Mouse (Mus musculus) limb, embryonic 12.5 days (tissue): ENCODE measurements around the gene 2010111I01Rik. TPM values are rescaled to one million over a fixed set of nuclear protein-coding genes. Genes with fewer than 3 reads are reported as not detected.

Source experiments
- ATAC-seq: fragments of 200-750 bp; cut with Nextera tagmentation; 2 replicates; pipeline ENCODE4 v1.8.0; 2017; ENCODE audit warnings: low read depth, moderate TSS enrichment; ENCODE audit not compliant: insufficient number of reproducible peaks, insufficient read depth, low FRiP score, low TSS enrichment
- H3K27ac ChIP-seq: fragments of 300-500 bp; sonication (generic); 2 replicates; pipeline ENCODE4 v1.5.1; 2016; ENCODE audit warnings: mild to moderate bottlenecking, moderate library complexity
- H3K27me3 ChIP-seq: fragments of 300-500 bp; sonication (generic); 2 replicates; pipeline ENCODE4 v1.6.1; 2016; ENCODE audit warnings: mild to moderate bottlenecking, moderate library complexity
- H3K36me3 ChIP-seq: fragments of 300-500 bp; sonication (generic); 2 replicates; pipeline ENCODE4 v1.6.1; 2016; ENCODE audit warnings: mild to moderate bottlenecking, moderate library complexity
- H3K4me1 ChIP-seq: fragments of 300-500 bp; sonication (generic); replicated peaks from 2 replicates; pipeline ENCODE4 v1.6.1; 2016
- H3K4me2 ChIP-seq: fragments of 300-500 bp; sonication (generic); 2 replicates; pipeline ENCODE4 v1.6.1; 2016; ENCODE audit warnings: mild to moderate bottlenecking, moderate library complexity
- H3K4me3 ChIP-seq: fragments of 300-500 bp; sonication (generic); replicated peaks from 2 replicates; pipeline ENCODE4 v1.5.1; 2016; ENCODE audit warnings: mild to moderate bottlenecking
- H3K9ac ChIP-seq: fragments of 300-500 bp; sonication (generic); replicated peaks from 2 replicates; pipeline ENCODE4 v1.6.1; 2016; ENCODE audit warnings: mild to moderate bottlenecking, moderate library complexity
- H3K9me3 ChIP-seq: fragments of 300-500 bp; sonication (generic); 2 replicates; pipeline ENCODE4 v1.6.1; 2016; ENCODE audit warnings: mild to moderate bottlenecking, moderate library complexity
- WGBS: fragments of 180-500 bp; shearing (Covaris S2); methylation state at CpG from one replicate; pipeline ENCODE4 v1.1.7; 2016; 5-methylcytosine and 5-hydroxymethylcytosine counted together
- polyA plus RNA-seq: library from polyadenylated mRNA; unstranded; fragments of >200 nt; fragmentation: Nextera tagmentation; extraction: Ambion mirVana; gene quantifications from 2 replicates; pipeline ENCODE4 v1.2.1, GENCODE M21; 2016

Gene 2010111I01Rik
- polyA plus RNA-seq, 1 experiment from 2014 or later, result 207 TPM

- Histone ChIP-seq H3K4me1 (0 out of 2 replicates have a peak, but pooled peaks cover 7% of the 10 kb centered on the region), H3K4me2 (no peak overlapping the region), H3K9me3 (no peaks in the 10 kb centered on the region), H3K27ac (no peak overlapping the region), H3K27me3 (no peaks in the 10 kb centered on the region), H3K36me3 (no peaks in the 10 kb centered on the region), H3K9ac (no peak overlapping the region), H3K4me3 (no peak overlapping the region)
- no peak for ATAC-seq
- WGBS, result 76% methylated on average over 12 of the region's 12 CpGs
Observed at GRCm38 (mm10) chr13:63101761-63102160, 137.1 kb downstream of the 2010111I01Rik start.

DNA sequence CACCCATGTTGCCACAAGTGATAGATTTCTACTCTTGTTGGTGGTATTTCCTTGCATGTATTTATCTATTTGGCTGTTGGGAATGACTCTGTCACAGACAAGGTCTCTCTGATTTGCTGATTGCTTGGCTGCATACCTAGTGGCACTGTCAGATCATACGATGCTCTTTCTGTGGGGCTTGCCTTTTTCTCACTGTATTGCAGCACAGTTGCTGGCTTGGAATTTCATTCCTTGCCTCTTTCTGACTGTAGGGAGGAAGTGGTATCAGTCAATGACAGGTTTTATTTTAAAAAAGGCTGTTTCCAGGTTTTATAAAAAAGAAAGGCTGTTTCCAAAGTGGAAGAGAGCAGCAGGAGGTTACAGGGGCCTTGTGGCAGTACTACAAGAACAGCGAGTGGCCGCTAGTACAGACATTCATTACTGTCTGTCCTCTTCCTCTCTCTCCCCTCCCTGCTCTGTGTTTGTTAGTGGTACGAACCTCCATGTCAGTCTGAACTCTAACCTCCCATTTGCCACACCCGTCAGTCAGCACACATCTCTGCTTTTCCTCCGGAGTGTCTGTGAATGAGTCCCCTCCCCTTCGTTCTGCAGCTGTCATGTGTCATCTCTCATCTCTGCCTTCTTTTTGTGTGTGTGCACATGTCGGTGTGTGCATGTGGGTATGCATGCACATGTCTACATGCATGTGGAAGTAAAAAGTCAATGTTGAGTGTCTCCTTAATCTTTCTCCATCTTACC is 138.3 kb downstream of the 2010111I01Rik start:
- Histone ChIP-seq H3K27me3 (no peaks in the 10 kb centered on the region), H3K4me3 (no peak overlapping the region), H3K9me3 (no peaks in the 10 kb centered on the region), H3K27ac (no peak overlapping the region), H3K36me3 (no peaks in the 10 kb centered on the region), H3K9ac (no peak overlapping the region), H3K4me1 (0 out of 2 replicates have a peak, but pooled peaks cover 3% of the 10 kb centered on the region), H3K4me2 (no peak overlapping the region)
- no peak for ATAC-seq
- WGBS, result 60% methylated on average over 8 of the region's 8 CpGs

GRCm38 (mm10) chr13:63106574-63106973 is 141.9 kb downstream of the 2010111I01Rik start:
- WGBS, result 33% methylated on average over 2 of the region's 2 CpGs

GRCm38 (mm10) chr13:63108601-63109000 is 143.9 kb downstream of the 2010111I01Rik start:
- no peak overlapping the region for H3K4me2 ChIP-seq
- WGBS, result 66% methylated on average over 2 of the region's 2 CpGs
- H3K9me3 ChIP-seq, result no peaks in the 10 kb centered on the region
- no peaks in the 10 kb centered on the region for H3K36me3 ChIP-seq
- no peak overlapping the region for H3K4me3 ChIP-seq
- peaks cover 40% of the 10 kb centered on the region for H3K4me1 ChIP-seq
- no peak for ATAC-seq
- H3K27ac ChIP-seq, result peak overlapping the region; percentile 29; the same call in 1 of the 2 replicates
- H3K9ac ChIP-seq, result no peak overlapping the region
- no peaks in the 10 kb centered on the region for H3K27me3 ChIP-seq

More at GRCm38 (mm10) chr13:63106574-63106973, 141.9 kb downstream of the 2010111I01Rik start:
- no peaks in the 10 kb centered on the region for H3K36me3 ChIP-seq
- no peaks in the 10 kb centered on the region for H3K9me3 ChIP-seq
- H3K9ac ChIP-seq, result no peak overlapping the region
- H3K4me3 ChIP-seq, result no peak overlapping the region
- ATAC-seq, result no peak
- H3K4me1 ChIP-seq, result peaks cover 23% of the 10 kb centered on the region
- no peak overlapping the region for H3K4me2 ChIP-seq
- no peak overlapping the region for H3K27ac ChIP-seq
- H3K27me3 ChIP-seq, result no peaks in the 10 kb centered on the region

DNA sequence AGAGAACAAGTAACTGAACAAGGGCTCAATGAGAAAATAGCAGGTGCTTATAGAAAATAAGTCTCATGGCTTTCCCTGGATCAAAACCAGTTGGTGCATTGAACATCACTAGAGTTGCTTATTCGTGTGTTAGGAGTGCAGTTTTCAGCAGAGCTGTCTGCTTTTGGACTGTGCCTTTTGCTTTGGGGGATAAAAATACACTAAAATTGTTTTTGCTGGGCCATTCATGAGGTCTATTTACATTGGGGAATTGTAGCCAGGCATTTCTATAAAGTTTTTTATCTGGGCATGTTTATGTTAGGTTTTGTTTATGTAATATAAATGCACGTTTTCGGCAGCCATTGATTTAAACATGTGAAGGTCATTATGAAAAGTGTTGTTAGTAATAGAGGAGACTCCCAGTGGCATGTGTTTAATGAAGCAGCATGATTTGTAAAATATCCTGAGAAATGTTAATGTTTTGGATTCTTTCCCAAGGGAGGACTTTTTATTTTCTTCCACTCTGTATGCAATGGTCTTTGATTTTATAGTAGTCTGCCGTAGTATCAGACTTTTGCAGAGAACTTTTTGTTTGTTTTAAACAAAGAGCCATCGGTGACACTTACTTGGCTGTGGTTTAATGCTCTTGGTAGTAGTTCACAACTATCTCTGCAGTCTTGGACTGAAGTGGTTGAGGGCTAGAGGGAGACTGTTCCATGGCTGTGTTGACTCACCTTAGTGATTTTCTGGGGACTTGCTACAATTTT is 146.8 kb downstream of the 2010111I01Rik start:
- Histone ChIP-seq H3K27ac (peak overlapping the region; percentile 86), H3K4me3 (no peak overlapping the region), H3K9me3 (no peaks in the 10 kb centered on the region), H3K4me2 (no peak overlapping the region), H3K4me1 (peaks cover 48% of the 10 kb centered on the region), H3K36me3 (no peaks in the 10 kb centered on the region), H3K9ac (no peak overlapping the region), H3K27me3 (no peaks in the 10 kb centered on the region)
- ATAC-seq, result no peak
- 57% methylated on average over 5 of the region's 5 CpGs for WGBS

- Histone ChIP-seq H3K27me3 (no peaks in the 10 kb centered on the region), H3K4me2 (no peak overlapping the region), H3K9me3 (no peaks in the 10 kb centered on the region), H3K4me3 (no peak overlapping the region), H3K36me3 (no peaks in the 10 kb centered on the region), H3K4me1 (peaks cover 45% of the 10 kb centered on the region), H3K9ac (no peak overlapping the region), H3K27ac (peak overlapping the region; percentile 86)
- 0 out of 2 replicates have a peak, but pooled peaks have one; percentile 23 for ATAC-seq
- 57% methylated on average over 4 of the region's 4 CpGs for WGBS
Observed at GRCm38 (mm10) chr13:63112043-63112597, 147.4 kb downstream of the 2010111I01Rik start.

DNA sequence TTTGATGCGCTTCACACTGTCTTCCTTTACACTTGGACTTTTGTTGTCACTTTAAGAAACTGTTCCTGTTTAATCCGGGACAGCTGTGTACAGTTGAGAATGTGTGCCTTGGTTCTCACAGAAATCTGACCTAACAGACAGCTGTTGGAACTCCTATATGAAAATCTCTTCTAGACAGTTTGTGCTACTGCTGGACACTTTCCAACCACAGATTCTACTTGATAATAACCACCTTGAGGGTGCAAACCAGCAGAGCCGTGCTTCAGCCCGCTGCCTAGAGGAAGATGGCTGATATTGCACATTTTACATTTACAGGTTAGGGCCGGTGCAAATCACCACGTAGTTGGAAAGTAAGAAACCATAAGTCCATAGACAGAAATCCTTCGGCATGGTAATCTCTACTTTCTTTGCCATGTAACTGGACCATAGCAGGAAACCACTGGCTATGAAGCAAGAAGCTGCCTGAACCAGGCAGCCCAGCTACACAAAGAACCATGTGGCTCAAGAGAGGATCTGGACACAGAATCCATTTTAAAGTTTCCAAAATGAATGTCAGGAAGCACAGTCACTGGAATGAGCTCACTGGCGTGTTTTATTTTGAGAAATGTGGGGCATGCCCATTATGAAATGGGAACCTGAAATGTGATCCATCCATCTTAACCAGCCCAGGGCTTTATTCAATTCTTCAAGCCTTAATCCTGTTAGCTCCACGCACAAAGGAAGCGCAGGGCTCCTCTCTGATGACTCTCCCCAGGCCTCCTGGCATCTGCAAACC is 148.1 kb downstream of the 2010111I01Rik start:
- 52% methylated on average over 10 of the region's 10 CpGs for WGBS
- Histone ChIP-seq H3K9me3 (no peaks in the 10 kb centered on the region), H3K4me2 (no peak overlapping the region)

DNA sequence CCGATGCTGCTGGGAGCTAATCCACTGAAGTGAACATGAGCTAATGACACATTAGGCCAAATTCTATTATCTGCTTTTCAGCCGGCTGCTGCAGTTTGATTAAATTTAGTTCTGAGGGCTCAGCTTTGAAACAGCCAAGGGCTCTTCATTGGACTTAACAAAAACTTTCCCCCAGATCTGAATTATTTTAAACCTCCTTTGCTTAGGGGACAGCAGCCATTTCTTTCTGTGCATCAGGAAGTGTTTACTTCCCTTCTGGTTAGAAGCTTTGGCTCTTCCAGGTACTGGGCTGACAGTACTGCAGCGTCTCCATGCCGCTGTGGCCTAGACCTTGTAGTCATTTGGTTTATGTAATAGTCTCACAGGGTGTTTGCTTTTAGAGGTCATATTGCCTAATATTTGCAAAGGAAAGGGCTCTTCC is 149.2 kb downstream of the 2010111I01Rik start:
- 77% methylated on average over 4 of the region's 4 CpGs for WGBS
- ATAC-seq, result no peak
- Histone ChIP-seq H3K9ac (no peak overlapping the region), H3K4me2 (no peak overlapping the region), H3K27me3 (no peaks in the 10 kb centered on the region), H3K27ac (peak overlapping the region; percentile 46; the same call in 1 of the 2 replicates), H3K9me3 (no peaks in the 10 kb centered on the region), H3K4me1 (peaks cover 41% of the 10 kb centered on the region), H3K4me3 (no peak overlapping the region), H3K36me3 (no peaks in the 10 kb centered on the region)

More for the DNA sequence above, 148.1 kb downstream of the 2010111I01Rik start:
- ATAC-seq, result 0 out of 2 replicates have a peak, but pooled peaks have one; percentile 11
- Histone ChIP-seq H3K4me3 (no peak overlapping the region), H3K27me3 (no peaks in the 10 kb centered on the region), H3K9ac (0 out of 2 replicates have a peak overlapping the region, but pooled peaks have one; percentile 2), H3K36me3 (no peaks in the 10 kb centered on the region), H3K4me1 (peaks cover 45% of the 10 kb centered on the region), H3K27ac (peak overlapping the region; percentile 86)

DNA sequence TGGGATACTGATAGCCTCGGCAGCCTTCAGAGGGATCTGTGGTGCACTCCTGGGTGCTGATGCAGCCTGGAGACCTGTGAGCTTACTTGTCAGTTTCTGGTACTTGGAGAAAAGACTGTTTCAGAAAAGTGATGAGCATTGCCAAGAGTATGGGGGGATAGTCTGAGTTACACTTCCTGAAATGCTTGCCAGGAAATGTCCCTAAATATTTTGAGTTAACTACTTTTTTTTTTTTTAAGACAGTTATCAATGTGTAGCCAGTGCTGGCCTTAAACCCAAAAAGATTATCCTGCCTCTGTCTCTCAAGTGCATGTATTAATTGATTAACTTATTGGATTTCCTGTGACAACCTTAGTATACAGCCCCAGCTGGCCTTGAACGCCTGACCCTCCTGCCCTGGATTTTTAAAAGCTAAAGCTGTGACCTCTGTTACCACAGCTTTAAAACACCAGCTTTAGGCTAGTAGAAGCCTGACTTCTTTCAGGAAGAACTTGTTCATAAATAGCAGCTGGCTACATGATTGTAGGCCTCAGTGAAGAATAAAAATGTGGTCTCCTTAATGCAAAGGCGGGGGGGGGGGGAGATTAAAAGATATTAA is 150.6 kb downstream of the 2010111I01Rik start:
- Histone ChIP-seq H3K9ac (no peak overlapping the region), H3K27me3 (no peaks in the 10 kb centered on the region), H3K36me3 (no peaks in the 10 kb centered on the region), H3K4me2 (no peak overlapping the region), H3K4me3 (no peak overlapping the region), H3K4me1 (peaks cover 33% of the 10 kb centered on the region), H3K9me3 (no peaks in the 10 kb centered on the region), H3K27ac (no peak overlapping the region)
- ATAC-seq, result no peak
- 81% methylated on average over 3 of the region's 3 CpGs for WGBS

DNA sequence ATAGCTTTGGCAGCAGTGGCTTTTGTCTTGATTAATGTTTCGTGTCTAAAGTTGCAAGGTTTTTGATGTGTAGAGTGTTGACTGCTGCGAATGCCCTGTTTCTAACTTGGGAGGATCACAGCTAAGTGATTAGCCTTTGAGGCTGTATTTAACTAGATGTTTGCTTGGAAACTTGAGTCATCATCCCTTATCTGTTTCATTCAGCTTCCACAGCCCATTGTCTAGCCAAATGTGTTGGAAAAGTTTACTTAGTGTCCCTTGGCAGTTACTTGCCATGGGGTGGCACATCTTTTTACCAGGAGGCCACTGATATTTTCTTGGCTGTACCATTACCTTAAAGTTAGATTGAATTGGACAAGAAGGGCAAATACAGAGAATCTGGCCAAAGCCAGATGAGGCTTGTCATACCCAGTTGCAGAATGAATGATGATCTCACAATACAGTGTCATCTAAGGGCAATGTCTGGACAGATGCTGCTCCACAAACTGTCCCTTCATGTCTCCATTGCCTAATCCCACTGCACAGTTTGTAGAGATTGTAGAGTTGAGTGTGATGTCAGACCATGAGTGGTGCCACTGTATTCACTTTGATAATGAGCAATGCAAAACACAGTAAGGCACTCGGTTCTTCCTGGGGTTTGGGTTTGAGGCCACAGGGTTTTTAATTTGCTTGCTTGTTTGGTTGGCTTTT is 152.9 kb downstream of the 2010111I01Rik start:
- Histone ChIP-seq H3K4me3 (no peak overlapping the region), H3K27ac (no peak overlapping the region), H3K36me3 (no peaks in the 10 kb centered on the region), H3K9me3 (no peaks in the 10 kb centered on the region), H3K4me1 (peaks cover 14% of the 10 kb centered on the region), H3K9ac (no peak overlapping the region), H3K27me3 (no peaks in the 10 kb centered on the region), H3K4me2 (no peak overlapping the region)
- 74% methylated on average over 3 of the region's 3 CpGs for WGBS
- no peak for ATAC-seq
